Comparison of ENCODE assay signal across 1 mouse cellular context in the genomic region with DNA sequence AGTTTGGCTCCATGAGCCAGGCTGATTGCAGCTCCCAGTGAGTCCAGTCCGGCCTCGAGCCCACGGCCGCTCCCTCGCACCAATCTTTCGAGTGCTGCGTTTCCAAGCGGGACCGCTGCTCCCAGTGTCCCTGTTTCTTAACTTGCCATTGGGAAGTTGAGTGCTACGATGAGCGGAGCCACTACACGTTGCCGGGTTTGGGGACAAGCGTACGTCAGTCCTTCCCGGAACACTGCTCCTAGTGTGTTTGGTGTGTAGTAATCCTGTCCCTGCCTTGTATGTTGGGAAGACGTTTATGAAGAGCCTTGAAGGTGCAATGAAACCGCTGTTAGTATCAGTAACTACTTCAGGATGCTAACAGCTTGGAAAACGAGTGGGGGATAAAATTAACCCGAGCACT.
TF ChIP-seq lines count a peak whose summit lies in the region.

No protein-coding gene starts in this region.

TF ChIP-seq in MEL, 35 proteins besides CTCF, POLR2A, EP300 and RAD21:
- no peak for TF ChIP-seq NELFE (IDR thresholded peaks at IDR 0.05; ENCODE audit: low read depth, low read length)
- no peak for TF ChIP-seq ETS1 (IDR thresholded peaks at IDR 0.05; ENCODE audit: low read depth, low read length)
- TF ChIP-seq POLR2AphosphoS5 (IDR thresholded peaks at IDR 0.05; ENCODE audit: borderline replicate concordance, low read depth, low read length): no peak; the same call in 1 of the 2 replicates
- TF ChIP-seq MAFK (IDR thresholded peaks at IDR 0.05; ENCODE audit: borderline replicate concordance, low read depth, low read length): no peak
- TF ChIP-seq MAZ (IDR thresholded peaks at IDR 0.05; ENCODE audit: low read depth, low read length): no peak
- no peak; the same call in 1 of the 2 replicates for TF ChIP-seq MYC (IDR thresholded peaks at IDR 0.05; ENCODE audit: low read depth, low read length)
- no peak; the same call in 1 of the 2 replicates for TF ChIP-seq POLR2AphosphoS2 (IDR thresholded peaks at IDR 0.05; ENCODE audit: low read length)
- no peak for TF ChIP-seq RCOR1 (IDR thresholded peaks at IDR 0.05; ENCODE audit: low read depth, low read length)
- TF ChIP-seq SMC3 (IDR thresholded peaks at IDR 0.05; ENCODE audit: low read depth, low read length): no peak
- TF ChIP-seq CHD1 (IDR thresholded peaks at IDR 0.05; ENCODE audit: low read depth, low read length): no peak
- TF ChIP-seq UBTF (IDR thresholded peaks at IDR 0.05; ENCODE audit: borderline replicate concordance, insufficient read depth, low read depth, low read length): no peak
- TF ChIP-seq JUND (IDR thresholded peaks at IDR 0.05; ENCODE audit: low read depth, low read length): no peak
- no peak for TF ChIP-seq CHD2 (IDR thresholded peaks at IDR 0.05; ENCODE audit: low read length)
- TF ChIP-seq TBP (IDR thresholded peaks at IDR 0.05; ENCODE audit: low read depth, low read length): no peak
- no peak for TF ChIP-seq MEF2A (IDR thresholded peaks at IDR 0.05; ENCODE audit: extremely low read depth, insufficient replicate concordance, low read depth, low read length, poor library complexity, severe bottlenecking)
TF ChIP-seq in MEL: peak in this region for 0.
